Mouse (Mus musculus): ENCODE data around the gene Zdhhc12.
A peak's percentile ranks its signal among the peaks of the same experiment; 100 is the strongest.

DNA sequence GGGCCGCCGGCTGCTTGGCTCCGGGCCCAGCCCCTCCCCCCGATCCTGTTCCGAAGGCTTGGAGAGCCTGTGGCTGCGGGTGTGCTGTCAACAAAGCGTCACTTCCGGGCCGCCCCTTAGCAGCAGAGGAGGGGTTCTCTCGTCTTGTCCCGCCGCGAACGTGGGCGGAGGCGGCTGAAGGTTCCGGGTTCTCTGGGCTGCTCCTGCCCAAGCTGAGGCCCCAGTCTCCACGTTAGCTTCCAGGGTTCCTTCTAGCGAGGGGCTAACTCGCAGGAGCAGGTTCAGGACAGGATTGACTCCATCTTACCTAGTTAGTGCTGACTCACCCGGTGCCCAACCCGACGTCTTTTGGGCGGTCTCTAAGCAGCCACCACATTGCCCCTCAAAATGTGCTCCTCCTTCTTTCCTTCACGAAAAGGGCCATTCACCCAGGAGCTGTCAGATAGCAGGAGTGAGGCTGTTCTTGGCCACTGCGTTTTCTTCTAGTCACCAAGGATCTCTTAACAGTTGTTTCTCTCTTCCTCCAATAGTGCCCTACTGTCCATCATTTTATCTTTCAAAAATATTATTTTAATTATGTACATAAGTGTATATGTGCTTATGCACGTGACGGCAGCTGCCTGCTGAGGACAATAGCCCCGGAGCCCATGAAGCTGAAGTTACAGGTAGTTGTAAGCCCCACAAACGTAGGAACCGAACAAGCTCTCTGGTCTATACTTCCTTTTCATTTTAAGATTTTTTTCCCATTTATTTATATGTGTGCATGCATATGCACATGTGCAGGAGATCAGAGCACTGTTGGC is 31.2 kb upstream of the Zdhhc12 start, which contains the start of gene Zer1:
- peak; percentile 90; the same call in 1 of the 2 replicates for TF ChIP-seq POLR2A (IDR thresholded peaks at IDR 0.05; ENCODE audit: borderline replicate concordance, control insufficient read depth, low read depth, low read length)
- TF ChIP-seq CTCF (IDR thresholded peaks at IDR 0.05; ENCODE audit: control insufficient read depth, insufficient read depth, low read length), result no peak
